Mouse (Mus musculus): ENCODE results near the gene Hist1h2ag. TPM values are rescaled to one million over a fixed set of nuclear protein-coding genes. Genes with fewer than 3 reads are reported as not detected.
A peak's percentile ranks its signal among the peaks of the same experiment; 100 is the strongest.
"Not testable (repeated sequence)": the region's sequence is repeated elsewhere in the genome, so short reads cannot be mapped to it uniquely, and the experiment has no call there.

The Hist1h2ag gene
- polyA plus RNA-seq, 1 experiment: 1.1 TPM

DNA sequence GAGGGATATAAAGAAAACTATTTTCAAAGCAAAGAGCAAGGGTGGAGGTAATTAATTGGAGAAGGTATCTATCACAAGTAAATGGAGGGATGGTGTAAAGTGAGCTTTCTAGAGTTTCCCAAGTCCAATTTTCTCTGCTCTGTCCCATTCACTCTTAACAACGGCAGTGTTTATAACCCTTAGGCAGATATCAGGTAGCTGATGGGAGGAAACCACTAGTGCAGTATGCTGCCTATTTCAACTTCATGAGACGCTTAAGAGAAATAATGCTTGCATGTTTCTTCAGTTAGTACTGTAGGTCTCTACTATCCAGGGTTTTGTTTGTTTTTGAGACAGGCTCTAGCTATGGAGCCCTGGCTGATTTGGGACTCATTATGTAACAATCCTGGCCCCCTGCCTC lies 5.3 kb downstream of the Hist1h2ag start:
- no peak for TF ChIP-seq POLR2A (IDR thresholded peaks at IDR 0.05; ENCODE audit: borderline replicate concordance, extremely low read depth, low read depth, low read length)
- no peak for TF ChIP-seq CTCF (IDR thresholded peaks at IDR 0.05; ENCODE audit: insufficient read depth, low read length)
- WGBS: 70% methylated on average over 2 of the region's 2 CpGs

GRCm38 (mm10) chr13:22036986-22037385 lies 5.8 kb downstream of the Hist1h2ag start:
- DNase-seq: no peak
- TF ChIP-seq POLR2A (IDR thresholded peaks at IDR 0.05; ENCODE audit: borderline replicate concordance, extremely low read depth, low read depth, low read length) (no peak), CTCF (IDR thresholded peaks at IDR 0.05; ENCODE audit: insufficient read depth, low read length) (no peak)
- 58% methylated on average over 3 of the region's 3 CpGs for WGBS
- no peak overlapping the region for H3K4me3 ChIP-seq (replicated peaks; ENCODE audit: extremely low read depth, low read depth, low read length)
- H3K4me1 ChIP-seq (ENCODE audit: control insufficient read depth, insufficient read depth, low read length): peaks cover 3% of the 10 kb centered on the region; the same call in 1 of the 2 replicates

More for the DNA sequence above, 5.3 kb downstream of the Hist1h2ag start:
- no peak for DNase-seq
- Histone ChIP-seq H3K4me1 (ENCODE audit: control insufficient read depth, insufficient read depth, low read length) (peaks cover 5% of the 10 kb centered on the region; the same call in 1 of the 2 replicates), H3K4me3 (replicated peaks; ENCODE audit: extremely low read depth, low read depth, low read length) (no peak overlapping the region)

- TF ChIP-seq CTCF (IDR thresholded peaks at IDR 0.05; ENCODE audit: insufficient read depth, low read length) (no peak), POLR2A (IDR thresholded peaks at IDR 0.05; ENCODE audit: borderline replicate concordance, extremely low read depth, low read depth, low read length) (no peak)
- 3% methylated on average over 23 of the region's 23 CpGs for WGBS
- peaks cover 3% of the 10 kb centered on the region; the same call in 1 of the 2 replicates for H3K4me1 ChIP-seq (ENCODE audit: control insufficient read depth, insufficient read depth, low read length)
- H3K4me3 ChIP-seq (replicated peaks; ENCODE audit: extremely low read depth, low read depth, low read length): no peak overlapping the region
- no peak for DNase-seq
Observed at GRCm38 (mm10) chr13:22036149-22036956, 6.4 kb downstream of the Hist1h2ag start.

DNA sequence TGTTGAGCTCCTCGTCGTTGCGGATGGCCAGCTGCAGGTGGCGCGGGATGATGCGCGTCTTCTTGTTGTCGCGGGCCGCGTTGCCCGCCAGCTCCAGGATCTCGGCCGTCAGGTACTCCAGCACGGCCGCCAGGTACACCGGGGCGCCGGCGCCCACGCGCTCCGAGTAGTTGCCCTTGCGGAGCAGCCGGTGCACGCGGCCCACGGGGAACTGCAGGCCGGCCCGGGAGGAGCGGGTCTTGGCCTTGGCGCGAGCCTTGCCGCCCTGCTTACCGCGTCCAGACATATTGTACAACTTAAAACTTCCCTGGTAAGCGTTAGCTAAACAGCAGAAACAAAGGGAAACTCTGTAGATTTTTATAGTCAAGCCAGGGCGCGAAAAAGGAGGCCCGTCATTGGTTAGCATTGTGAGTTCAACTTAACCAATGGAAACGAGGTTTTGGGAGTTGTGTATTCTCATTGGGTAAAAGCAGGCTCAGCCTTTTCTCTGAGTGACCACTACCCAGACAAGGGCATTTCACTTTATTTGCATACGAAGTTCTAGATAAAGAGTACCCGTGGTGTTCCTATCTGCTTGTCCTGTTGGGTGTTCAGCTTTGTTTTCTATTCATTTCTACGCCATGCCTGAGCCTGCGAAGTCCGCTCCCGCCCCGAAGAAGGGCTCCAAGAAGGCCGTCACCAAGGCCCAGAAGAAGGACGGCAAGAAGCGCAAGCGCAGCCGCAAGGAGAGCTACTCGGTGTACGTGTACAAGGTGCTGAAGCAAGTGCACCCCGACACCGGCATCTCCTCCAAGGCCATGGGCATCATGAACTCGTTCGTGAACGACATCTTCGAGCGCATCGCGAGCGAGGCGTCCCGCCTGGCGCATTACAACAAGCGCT lies 7.2 kb downstream of the Hist1h2ag start, which contains the start of the genes Hist1h2ah and Hist1h2bk:
Gene Hist1h2ah, minus strand, starts transcription at position 302 of the 882 bp plus-strand sequence.
Gene Hist1h2bk, plus strand, starts transcription at position 604 of the 882 bp plus-strand sequence.
- peak within 1 kb of the TSS; percentile 60 for H3K4me3 ChIP-seq (replicated peaks; ENCODE audit: extremely low read depth, low read depth, low read length)
- under 1% methylated on average over 33 of the region's 69 CpGs for WGBS
- peak; percentile 60 for DNase-seq
- not testable (repeated sequence) for H3K4me1 ChIP-seq (ENCODE audit: control insufficient read depth, insufficient read depth, low read length)

DNA sequence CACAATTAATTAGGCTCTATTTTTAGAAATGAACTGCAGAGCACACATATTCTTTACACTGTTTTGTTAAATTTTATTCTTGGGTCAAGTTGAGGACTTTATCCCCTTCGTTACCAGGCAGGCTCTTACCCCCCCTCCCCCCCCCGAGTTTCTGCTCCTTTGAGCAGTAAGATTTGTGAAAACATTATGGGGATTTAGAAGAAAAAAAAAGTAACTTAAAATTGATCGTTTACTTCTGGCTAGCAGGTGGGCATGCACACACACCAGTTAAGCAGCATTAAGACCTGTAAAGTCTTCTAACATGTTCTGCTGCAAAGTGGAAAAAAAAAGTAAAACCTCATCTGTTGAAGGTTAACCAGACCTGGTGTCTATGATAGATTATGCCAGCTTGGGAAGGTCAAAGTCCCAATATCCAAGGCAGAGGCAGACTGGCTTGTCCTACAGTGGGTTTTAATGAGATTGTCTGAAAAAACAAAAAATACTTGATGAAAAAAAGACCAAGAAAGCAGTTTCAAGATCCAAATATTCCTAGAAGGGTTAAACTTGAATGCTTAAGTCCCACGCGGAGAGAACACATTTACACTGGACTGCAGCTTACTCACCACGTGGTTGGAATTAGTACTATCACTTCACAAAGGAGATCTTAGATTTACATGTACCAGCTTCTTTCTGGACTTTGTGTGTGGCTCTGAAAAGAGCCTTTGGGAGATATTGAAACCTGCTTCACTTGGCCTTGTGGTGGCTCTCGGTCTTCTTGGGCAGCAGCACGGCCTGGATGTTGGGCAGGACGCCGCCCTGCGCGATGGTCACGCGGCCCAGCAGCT lies 8.1 kb downstream of the Hist1h2ag start:
- WGBS: 2% methylated on average over 14 of the region's 14 CpGs
- TF ChIP-seq CTCF (IDR thresholded peaks at IDR 0.05; ENCODE audit: insufficient read depth, low read length) (no peak), POLR2A (IDR thresholded peaks at IDR 0.05; ENCODE audit: borderline replicate concordance, extremely low read depth, low read depth, low read length) (no peak)
- no peak for DNase-seq
- no peaks in the 10 kb centered on the region; the same call in 1 of the 2 replicates for H3K4me1 ChIP-seq (ENCODE audit: control insufficient read depth, insufficient read depth, low read length)
- no peak overlapping the region for H3K4me3 ChIP-seq (replicated peaks; ENCODE audit: extremely low read depth, low read depth, low read length)

- H3K4me3 ChIP-seq (replicated peaks; ENCODE audit: extremely low read depth, low read depth, low read length): no peak overlapping the region
Observed at GRCm38 (mm10) chr13:22033741-22034442, 8.9 kb downstream of the Hist1h2ag start.

GRCm38 (mm10) chr13:22030493-22030892 lies 12.3 kb downstream of the Hist1h2ag start:
- no peak for TF ChIP-seq POLR2A (IDR thresholded peaks at IDR 0.05; ENCODE audit: borderline replicate concordance, extremely low read depth, low read depth, low read length)
- peak; percentile 23; the same call in 1 of the 2 replicates for TF ChIP-seq CTCF (IDR thresholded peaks at IDR 0.05; ENCODE audit: insufficient read depth, low read length)
- Histone ChIP-seq H3K4me3 (replicated peaks; ENCODE audit: extremely low read depth, low read depth, low read length) (no peak overlapping the region), H3K4me1 (ENCODE audit: control insufficient read depth, insufficient read depth, low read length) (peaks cover 3% of the 10 kb centered on the region)
- WGBS: 9% methylated on average over 4 of the region's 4 CpGs
- DNase-seq: no peak

More at GRCm38 (mm10) chr13:22033741-22034442, 8.9 kb downstream of the Hist1h2ag start:
- H3K4me1 ChIP-seq (ENCODE audit: control insufficient read depth, insufficient read depth, low read length): peaks cover 3% of the 10 kb centered on the region
- DNase-seq: no peak
- TF ChIP-seq CTCF (IDR thresholded peaks at IDR 0.05; ENCODE audit: insufficient read depth, low read length) (no peak), POLR2A (IDR thresholded peaks at IDR 0.05; ENCODE audit: borderline replicate concordance, extremely low read depth, low read depth, low read length) (no peak)
- WGBS: 44% methylated on average over 5 of the region's 5 CpGs

GRCm38 (mm10) chr13:22029928-22030327 lies 12.8 kb downstream of the Hist1h2ag start:
- no peak for DNase-seq
- Histone ChIP-seq H3K4me3 (replicated peaks; ENCODE audit: extremely low read depth, low read depth, low read length) (no peak overlapping the region), H3K4me1 (ENCODE audit: control insufficient read depth, insufficient read depth, low read length) (peaks cover 3% of the 10 kb centered on the region)
- no peak for TF ChIP-seq CTCF (IDR thresholded peaks at IDR 0.05; ENCODE audit: insufficient read depth, low read length)
- no peak for TF ChIP-seq POLR2A (IDR thresholded peaks at IDR 0.05; ENCODE audit: borderline replicate concordance, extremely low read depth, low read depth, low read length)
- 56% methylated on average over 8 of the region's 8 CpGs for WGBS

Data from lung, adult 2 months (tissue).